Mouse (Mus musculus): Measurements from ENCODE around the gene Gpr156. TPM values are rescaled to one million over a fixed set of nuclear protein-coding genes. Genes with fewer than 3 reads are reported as not detected.
"Not testable (repeated sequence)": the region's sequence is repeated elsewhere in the genome, so short reads cannot be mapped to it uniquely, and the experiment has no call there.

The Gpr156 gene
- polyA plus RNA-seq, 1 experiment, result 0.03 TPM

DNA sequence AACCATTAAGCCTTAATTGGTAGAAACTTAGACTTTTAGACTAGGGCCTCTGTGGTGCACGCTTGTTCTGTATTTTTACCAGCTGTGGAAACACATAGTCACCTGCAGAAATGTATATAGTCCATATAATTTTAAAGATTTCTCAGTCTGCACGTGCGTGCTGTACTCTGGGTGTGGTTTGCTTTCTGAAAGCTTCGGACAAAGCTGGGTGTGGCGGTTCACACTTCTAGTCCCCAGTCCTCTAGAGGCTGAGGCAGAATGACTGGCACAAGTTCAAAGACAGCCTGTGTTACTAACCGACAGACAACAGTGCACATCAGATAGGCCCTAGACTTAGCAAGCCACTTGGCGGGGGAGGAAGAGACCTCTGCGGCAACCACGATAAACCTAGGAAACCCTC lies 116.3 kb downstream of the Gpr156 start:
- TF ChIP-seq CTCF (IDR thresholded peaks at IDR 0.05; ENCODE audit: extremely low read depth, insufficient read length, insufficient replicate concordance, low read depth, low read length) (no peak), POLR2A (IDR thresholded peaks at IDR 0.05; ENCODE audit: low read depth, low read length) (no peak)
- H3K36me3 ChIP-seq (ENCODE audit: control insufficient read depth, insufficient read depth, low read length), result no peaks in the 10 kb centered on the region
- no peaks in the 10 kb centered on the region for H3K27me3 ChIP-seq (ENCODE audit: control insufficient read depth, insufficient read depth, low read length)
- no peak overlapping the region for H3K27ac ChIP-seq (ENCODE audit: insufficient read depth, low read depth, low read length)
- no peak overlapping the region for H3K4me3 ChIP-seq (ENCODE audit: low read depth, low read length)
- 32% methylated on average over 9 of the region's 9 CpGs for WGBS
- no peaks in the 10 kb centered on the region for H3K4me1 ChIP-seq (ENCODE audit: control insufficient read depth, insufficient read depth, insufficient read length, low read length)

DNA sequence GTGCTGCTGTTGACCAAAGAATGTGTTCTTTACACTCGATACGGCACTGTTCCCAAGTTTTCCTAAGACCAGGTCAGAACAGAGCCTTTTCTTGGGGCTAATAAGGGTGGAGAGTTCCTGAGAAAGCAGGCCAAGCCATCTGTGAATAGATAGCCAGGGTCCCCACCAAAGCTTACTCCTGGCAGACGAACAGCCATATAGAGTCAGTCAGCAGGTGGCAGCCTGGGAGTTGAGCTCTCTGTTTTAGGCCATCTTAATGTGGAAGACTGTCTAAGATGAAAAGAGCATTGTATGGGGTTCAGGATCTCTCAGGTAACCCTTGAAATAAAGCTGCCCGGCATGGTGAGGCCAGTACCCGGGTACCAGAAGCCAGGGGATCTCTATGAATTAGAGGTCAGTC lies 116.8 kb downstream of the Gpr156 start:
- Histone ChIP-seq H3K4me3 (ENCODE audit: low read depth, low read length) (no peak overlapping the region), H3K27ac (ENCODE audit: insufficient read depth, low read depth, low read length) (no peak overlapping the region), H3K36me3 (ENCODE audit: control insufficient read depth, insufficient read depth, low read length) (no peaks in the 10 kb centered on the region), H3K27me3 (ENCODE audit: control insufficient read depth, insufficient read depth, low read length) (no peaks in the 10 kb centered on the region), H3K4me1 (ENCODE audit: control insufficient read depth, insufficient read depth, insufficient read length, low read length) (no peaks in the 10 kb centered on the region)
- WGBS, result 77% methylated on average over 5 of the region's 5 CpGs
- no peak for TF ChIP-seq POLR2A (IDR thresholded peaks at IDR 0.05; ENCODE audit: low read depth, low read length)
- peak; percentile 8; the same call in 1 of the 2 replicates for TF ChIP-seq CTCF (IDR thresholded peaks at IDR 0.05; ENCODE audit: extremely low read depth, insufficient read length, insufficient replicate concordance, low read depth, low read length)

DNA sequence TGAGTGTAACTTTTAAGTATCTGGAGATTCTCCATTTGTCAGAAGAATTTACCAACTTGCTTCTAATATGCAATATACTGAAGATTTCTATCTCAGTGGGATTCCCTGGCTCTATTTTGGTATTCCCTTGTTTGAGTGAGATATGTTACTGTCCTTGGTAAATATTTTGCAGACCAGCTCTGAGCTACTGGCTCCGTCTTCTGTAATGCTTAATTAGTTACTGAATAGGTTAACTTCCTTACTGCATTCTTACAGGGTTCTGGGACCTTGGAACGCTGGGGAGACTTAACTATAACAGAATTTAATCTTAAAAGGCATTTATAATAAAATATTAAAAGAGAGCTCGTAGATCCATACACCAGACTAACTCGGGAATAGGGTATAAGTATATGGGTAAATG lies 121.8 kb downstream of the Gpr156 start:
- not testable (repeated sequence) for H3K4me1 ChIP-seq (ENCODE audit: control insufficient read depth, insufficient read depth, insufficient read length, low read length); H3K27ac ChIP-seq (ENCODE audit: insufficient read depth, low read depth, low read length); H3K4me3 ChIP-seq (ENCODE audit: low read depth, low read length); H3K27me3 ChIP-seq (ENCODE audit: control insufficient read depth, insufficient read depth, low read length); H3K36me3 ChIP-seq (ENCODE audit: control insufficient read depth, insufficient read depth, low read length)
- WGBS, result 59% methylated on average over 4 of the region's 4 CpGs

DNA sequence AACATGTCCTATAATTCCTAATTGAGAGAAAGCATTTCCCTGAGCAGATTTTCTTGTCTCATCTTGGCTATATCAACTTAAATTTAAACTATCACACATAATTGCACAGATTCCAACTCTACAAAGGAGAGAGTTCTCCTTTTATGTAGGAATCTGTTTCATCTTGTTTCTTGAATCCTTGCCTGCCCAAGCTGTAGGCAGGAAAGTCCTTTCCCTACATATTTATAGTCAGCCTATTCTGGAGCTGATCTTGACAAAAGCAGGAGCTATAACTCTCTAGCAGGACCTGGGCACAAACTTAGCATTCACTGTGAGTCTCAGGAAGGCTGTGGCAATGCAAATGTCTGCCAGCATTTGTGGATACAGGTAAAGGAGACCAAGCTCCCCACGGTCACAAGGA lies 125.9 kb downstream of the Gpr156 start:
- 88% methylated on average over 1 of the region's 1 CpGs for WGBS
- no peaks in the 10 kb centered on the region for H3K4me1 ChIP-seq (ENCODE audit: control insufficient read depth, insufficient read depth, insufficient read length, low read length)

DNA sequence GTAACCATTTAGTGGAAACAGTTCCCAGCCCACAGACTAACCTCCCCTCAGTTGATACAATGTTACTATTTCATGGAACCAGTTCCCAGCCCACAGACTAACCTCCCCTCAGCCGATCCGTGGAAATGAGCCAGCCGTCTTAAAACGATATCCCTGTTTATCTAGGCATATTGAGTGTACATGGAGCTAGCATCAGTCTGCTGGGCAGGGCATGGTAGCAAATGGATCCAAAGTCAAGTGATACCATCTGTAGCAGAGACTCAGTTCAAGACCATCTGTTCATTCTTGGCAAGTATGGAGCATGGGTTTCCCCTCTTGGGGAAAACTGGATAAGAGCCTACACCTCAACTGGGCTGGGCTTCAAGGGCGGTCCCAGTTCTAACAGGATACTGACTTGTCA lies 128.3 kb downstream of the Gpr156 start:
- Histone ChIP-seq H3K27me3 (ENCODE audit: control insufficient read depth, insufficient read depth, low read length) (no peaks in the 10 kb centered on the region), H3K4me1 (ENCODE audit: control insufficient read depth, insufficient read depth, insufficient read length, low read length) (peaks cover 5% of the 10 kb centered on the region; the same call in 1 of the 2 replicates), H3K36me3 (ENCODE audit: control insufficient read depth, insufficient read depth, low read length) (no peaks in the 10 kb centered on the region), H3K27ac (ENCODE audit: insufficient read depth, low read depth, low read length) (no peak overlapping the region), H3K4me3 (ENCODE audit: low read depth, low read length) (no peak overlapping the region)
- TF ChIP-seq POLR2A (IDR thresholded peaks at IDR 0.05; ENCODE audit: low read depth, low read length) (no peak), CTCF (IDR thresholded peaks at IDR 0.05; ENCODE audit: extremely low read depth, insufficient read length, insufficient replicate concordance, low read depth, low read length) (no peak)
- WGBS, result 76% methylated on average over 5 of the region's 5 CpGs

More for the DNA sequence above, 125.9 kb downstream of the Gpr156 start:
- no peaks in the 10 kb centered on the region for H3K27me3 ChIP-seq (ENCODE audit: control insufficient read depth, insufficient read depth, low read length)
- H3K27ac ChIP-seq (ENCODE audit: insufficient read depth, low read depth, low read length), result no peak overlapping the region
- TF ChIP-seq CTCF (IDR thresholded peaks at IDR 0.05; ENCODE audit: extremely low read depth, insufficient read length, insufficient replicate concordance, low read depth, low read length) (no peak), POLR2A (IDR thresholded peaks at IDR 0.05; ENCODE audit: low read depth, low read length) (no peak)
- H3K4me3 ChIP-seq (ENCODE audit: low read depth, low read length), result no peak overlapping the region
- no peaks in the 10 kb centered on the region for H3K36me3 ChIP-seq (ENCODE audit: control insufficient read depth, insufficient read depth, low read length)

DNA sequence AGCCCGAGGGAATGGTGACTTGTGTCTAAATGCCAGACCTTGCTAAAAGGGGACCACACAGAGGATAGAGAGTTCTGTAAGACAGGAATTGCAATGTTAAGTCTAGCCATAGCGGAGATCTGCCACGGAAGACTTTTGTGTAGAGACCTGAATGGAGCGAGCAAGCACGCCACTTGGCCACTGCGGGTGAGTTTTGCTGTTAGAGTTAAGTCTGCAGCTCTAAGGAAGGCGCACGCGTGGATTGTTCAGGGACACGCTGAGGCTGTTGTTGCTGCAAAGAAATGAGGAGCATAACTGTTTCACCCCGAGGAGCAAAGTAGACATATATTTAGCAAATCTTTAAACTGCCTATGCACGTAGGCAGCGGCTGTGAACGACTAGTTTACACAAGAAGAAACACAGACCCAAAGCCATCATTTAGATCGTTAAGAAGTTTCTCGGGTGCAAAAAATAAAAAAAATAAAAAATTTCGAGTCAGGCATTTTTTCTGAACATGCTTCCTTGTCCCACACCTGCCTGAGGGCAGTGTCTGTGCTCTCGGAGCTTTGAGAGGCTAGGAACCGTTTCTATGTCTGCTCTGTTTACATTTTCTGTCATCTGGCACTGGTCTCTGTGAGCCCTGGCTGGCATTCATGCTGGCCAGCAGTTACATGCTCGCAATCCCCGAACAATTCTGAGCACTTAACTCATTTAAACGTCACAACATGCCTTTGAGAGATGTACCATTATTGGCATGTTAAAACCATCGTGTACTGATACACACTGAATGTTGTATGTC lies 131.7 kb downstream of the Gpr156 start:
- WGBS, result 25% methylated on average over 23 of the region's 23 CpGs
- Histone ChIP-seq H3K27ac (ENCODE audit: insufficient read depth, low read depth, low read length) (no peak overlapping the region), H3K27me3 (ENCODE audit: control insufficient read depth, insufficient read depth, low read length) (no peaks in the 10 kb centered on the region), H3K36me3 (ENCODE audit: control insufficient read depth, insufficient read depth, low read length) (no peaks in the 10 kb centered on the region), H3K4me3 (ENCODE audit: low read depth, low read length) (peak overlapping the region; percentile 25), H3K4me1 (ENCODE audit: control insufficient read depth, insufficient read depth, insufficient read length, low read length) (peaks cover 5% of the 10 kb centered on the region; the same call in 1 of the 2 replicates)
- no peak for TF ChIP-seq POLR2A (IDR thresholded peaks at IDR 0.05; ENCODE audit: low read depth, low read length)

Other genes with a start within 250 kb of the Gpr156 start
- gene Fstl1, start 139.6 kb upstream of the Gpr156 start, polyA plus RNA-seq (2012; rRNA removed), result 4.7 and 5.4 TPM in 2 replicates
- not detected in 2 replicates for gene Gm36028, start 55.4 kb upstream of the Gpr156 start, polyA plus RNA-seq (2012; rRNA removed)
- gene Lrrc58, start 48.1 kb upstream of the Gpr156 start, polyA plus RNA-seq (2012; rRNA removed), result 3.3 and 5.1 TPM in 2 replicates
- 7.0 and 18.7 TPM in 2 replicates for gene Gsk3b, start 172.5 kb downstream of the Gpr156 start, polyA plus RNA-seq (2012; rRNA removed)

Data from small intestine, adult 2 months (tissue).